ENCODE assay signal across 8 mouse cellular contexts in the genomic region with DNA sequence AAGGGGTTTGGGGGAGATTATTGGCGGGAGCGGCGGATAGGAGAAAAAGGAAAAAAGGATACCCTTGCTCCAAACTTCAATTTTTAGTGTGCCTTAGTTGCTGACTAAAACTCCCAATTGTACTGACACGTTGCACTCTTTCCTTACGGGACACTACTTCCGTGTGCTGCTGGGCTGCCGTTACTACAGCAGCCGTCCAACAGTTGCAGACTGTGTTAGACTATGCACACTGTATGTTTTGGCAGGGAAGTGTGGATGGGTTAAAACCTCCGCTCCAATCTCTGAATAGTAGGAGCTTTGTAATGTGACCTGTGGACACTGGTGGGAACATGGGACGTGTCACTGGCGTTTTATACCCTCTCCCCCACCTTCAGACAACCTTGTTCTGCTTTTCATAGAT. TPM values are rescaled to one million over a fixed set of nuclear protein-coding genes. Genes with fewer than 3 reads are reported as not detected.
DNase-seq lines count a peak whose midpoint lies in the region; ATAC-seq and TF ChIP-seq lines count a peak whose summit lies in the region.

No protein-coding gene starts in this region.

- 0 out of 2 replicates have a peak, but pooled peaks have one; percentile 29 for ATAC-seq in heart, embryonic 14.5 days (ENCODE audit: insufficient number of reproducible peaks, insufficient read depth, low FRiP score, low read depth)
- no peak for ATAC-seq in limb, embryonic 13.5 days (ENCODE audit: low FRiP score, low read depth)

- peak overlapping the region; percentile 99 for H3K9ac ChIP-seq in heart, embryonic 14.5 days (ENCODE audit: low read length)
- H3K9ac ChIP-seq in limb, embryonic 13.5 days: peak overlapping the region; percentile 99

- TF ChIP-seq CTCF in cerebellum, adult 2 months (IDR thresholded peaks at IDR 0.05; ENCODE audit: borderline replicate concordance, insufficient read depth, low read depth, low read length): no peak

- peaks cover 1% of the 10 kb centered on the region for H3K36me3 ChIP-seq in heart, embryonic 14.5 days (ENCODE audit: control insufficient read depth, insufficient read depth, low read length)
- H3K36me3 ChIP-seq in limb, embryonic 13.5 days: peaks cover 19% of the 10 kb centered on the region

- H3K27me3 ChIP-seq in cerebellum, adult 2 months (ENCODE audit: control insufficient read depth, insufficient read depth, low read length): no peaks in the 10 kb centered on the region
- H3K27me3 ChIP-seq in heart, embryonic 14.5 days (ENCODE audit: control insufficient read depth, insufficient read depth, low read length): no peaks in the 10 kb centered on the region
- no peaks in the 10 kb centered on the region for H3K27me3 ChIP-seq in limb, embryonic 13.5 days

- H3K4me1 ChIP-seq in cerebellum, adult 2 months (ENCODE audit: control insufficient read depth, insufficient read depth, low read length): no peaks in the 10 kb centered on the region
- peaks cover 4 to 15% of the 10 kb centered on the region in 2 experiments; a peak in 3 of 4 replicates for H3K4me1 ChIP-seq in heart, embryonic 14.5 days (ENCODE audit: control insufficient read depth in 2 of 2, insufficient read depth in 2 of 2, low read length in 2 of 2)
- peaks cover 20% of the 10 kb centered on the region for H3K4me1 ChIP-seq in limb, embryonic 13.5 days

- H3K9me3 ChIP-seq in heart, embryonic 14.5 days (ENCODE audit: control insufficient read depth, low read length): no peaks in the 10 kb centered on the region
- peaks cover 5% of the 10 kb centered on the region; the same call in 1 of the 2 replicates for H3K9me3 ChIP-seq in limb, embryonic 13.5 days

- H3K4me3 ChIP-seq in cerebellum, adult 2 months (replicated peaks; ENCODE audit: insufficient read depth, low read depth, low read length): peak overlapping the region; percentile 63
- H3K4me3 ChIP-seq in heart, embryonic 14.5 days (ENCODE audit: control insufficient read depth in 1 of 2, insufficient read depth in 1 of 2, low read depth in 1 of 2, low read length in 2 of 2): peak overlapping the region; percentile 93 to 96
- H3K4me3 ChIP-seq in limb, embryonic 13.5 days: peak overlapping the region; percentile 95

- TF ChIP-seq POLR2A in cerebellum, adult 2 months (IDR thresholded peaks at IDR 0.05; ENCODE audit: borderline replicate concordance, insufficient read depth, low read length): no peak

- peak in 1 of 2 experiments; percentile 13 for DNase-seq in cerebellum, adult 2 months
- DNase-seq in cerebellum, adult 9-11 months: no peak
- DNase-seq in c-Kit-positive CD71-positive TER-119-negative erythroid progenitor cells, embryonic 14.5 days (ENCODE audit: low read depth): peak; percentile 19
- peak; percentile 43 for DNase-seq in naive thymus-derived CD4-positive, alpha-beta T cell, adult 2 months (ENCODE audit: low read depth)
- DNase-seq in gastrocnemius, adult 8-10 months (ENCODE audit: low spot score in 2 of 2): no peak
- no peak for DNase-seq in adrenal gland, postnatal 36 days

- WGBS in cerebellum, adult 2 months: under 1% methylated on average over 11 of the region's 11 CpGs
- WGBS in heart, embryonic 14.5 days: under 1% methylated on average over 11 of the region's 11 CpGs
- WGBS in limb, embryonic 13.5 days: under 1% methylated on average over 11 of the region's 11 CpGs

- H3K27ac ChIP-seq in cerebellum, adult 2 months (ENCODE audit: insufficient read depth, low read length): no peak overlapping the region
- peak overlapping the region; percentile 95 to 98 for H3K27ac ChIP-seq in heart, embryonic 14.5 days (replicated peaks in 1 of 2; ENCODE audit: control insufficient read depth in 1 of 2, insufficient read depth in 1 of 2, low read depth in 2 of 2, low read length in 2 of 2)
- peak overlapping the region; percentile 95 for H3K27ac ChIP-seq in limb, embryonic 13.5 days

- H3K4me2 ChIP-seq in heart, embryonic 14.5 days (ENCODE audit: low read length): peak overlapping the region; percentile 98
- H3K4me2 ChIP-seq in limb, embryonic 13.5 days (replicated peaks): peak overlapping the region; percentile 91

RNA-seq across cellular contexts. Expression of gene Slc10a7, which starts 0.9 kb away (rescaled TPM):
- 6.7 and 7.1 TPM in 2 replicates for polyA plus RNA-seq in cerebellum, adult 2 months (2012; rRNA removed)
- polyA plus RNA-seq in heart, embryonic 14.5 days (2014; fragmentation: Nextera tagmentation; extraction: Ambion mirVana): 8.0 and 9.0 TPM in 2 replicates
- 22.8 TPM in 2 replicates for polyA plus RNA-seq in limb, embryonic 13.5 days (2015; fragmentation: Nextera tagmentation; extraction: Ambion mirVana)
- 1 to 10 TPM; 3.7 to 5.6 (median 4.4) TPM for total RNA-seq in gastrocnemius, adult 8-10 months (2022)
- total RNA-seq in adrenal gland, postnatal 36 days (2021): 10 to 100 TPM; 15.8 to 24.0 TPM

RNA-seq across cellular contexts. Expression of gene Rbmxl1, which starts 1.4 kb away (rescaled TPM):
- 58.6 and 62.9 TPM in 2 replicates for polyA plus RNA-seq in cerebellum, adult 2 months (2012; rRNA removed)
- 124 and 131 TPM in 2 replicates for polyA plus RNA-seq in heart, embryonic 14.5 days (2014; fragmentation: Nextera tagmentation; extraction: Ambion mirVana)
- 279 TPM in 2 replicates for polyA plus RNA-seq in limb, embryonic 13.5 days (2015; fragmentation: Nextera tagmentation; extraction: Ambion mirVana)
- total RNA-seq in gastrocnemius, adult 8-10 months (2022): 10 to 100 TPM in 3 of 4 experiments, 1 to 10 TPM in 1; 8.7 to 12.7 (median 10.7) TPM
- 10 to 100 TPM; 50.0 to 63.2 TPM for total RNA-seq in adrenal gland, postnatal 36 days (2021)

Comparison
In these comparisons a context has a peak if more than half of its experiments do, and no peak if none do; other contexts are left out.
1. DNase-seq: peak in c-Kit-positive CD71-positive TER-119-negative erythroid progenitor cells, embryonic 14.5 days (single experiment) and naive thymus-derived CD4-positive, alpha-beta T cell, adult 2 months (single experiment); none in cerebellum, adult 9-11 months (single experiment), gastrocnemius, adult 8-10 months (0 of 2) and adrenal gland, postnatal 36 days (0 of 2).
2. Peak in every context shown above with its lines, with median percentiles within 50 percentile points of each other: H3K4me3 ChIP-seq.